Mouse (Mus musculus) brain, embryonic 14.5 days (tissue): ENCODE results near the gene Pkm.

ENCODE experiments used
- CTCF ChIP-seq: fragments of 200-500 bp; IDR thresholded peaks from 2 replicates; pipeline ENCODE4 v1.5.1; 2012; ENCODE audit warnings: inconsistent platforms, mild to moderate bottlenecking, moderate library complexity, borderline replicate concordance; ENCODE audit not compliant: insufficient read depth, insufficient read length; ENCODE audit errors: extremely low read depth
- POLR2A ChIP-seq: fragments of 200-500 bp; IDR thresholded peaks from 2 replicates; pipeline ENCODE4 v1.6.1; 2012; ENCODE audit warnings: mild to moderate bottlenecking, inconsistent platforms, borderline replicate concordance; ENCODE audit not compliant: poor library complexity, insufficient read depth, insufficient read length, severe bottlenecking; ENCODE audit errors: extremely low read depth

GRCm38 (mm10) chr9:59664664-59665256 is 8.6 kb downstream of the Pkm start:
- no peak for TF ChIP-seq POLR2A
- no peak for TF ChIP-seq CTCF
